Mouse (Mus musculus): ENCODE results near the gene Camk1. TPM values are rescaled to one million over a fixed set of nuclear protein-coding genes. Genes with fewer than 3 reads are reported as not detected.

The Camk1 gene
- polyA plus RNA-seq, 2 experiments from 2014 or later = 2.2 to 2.9 TPM

- ATAC-seq = no peak
These were observed 41.5 kb downstream of the Camk1 start for GRCm38 (mm10) chr6:113302258-113302657.

- ATAC-seq = no peak
These were observed 42.4 kb downstream of the Camk1 start for GRCm38 (mm10) chr6:113301350-113301749.

DNA sequence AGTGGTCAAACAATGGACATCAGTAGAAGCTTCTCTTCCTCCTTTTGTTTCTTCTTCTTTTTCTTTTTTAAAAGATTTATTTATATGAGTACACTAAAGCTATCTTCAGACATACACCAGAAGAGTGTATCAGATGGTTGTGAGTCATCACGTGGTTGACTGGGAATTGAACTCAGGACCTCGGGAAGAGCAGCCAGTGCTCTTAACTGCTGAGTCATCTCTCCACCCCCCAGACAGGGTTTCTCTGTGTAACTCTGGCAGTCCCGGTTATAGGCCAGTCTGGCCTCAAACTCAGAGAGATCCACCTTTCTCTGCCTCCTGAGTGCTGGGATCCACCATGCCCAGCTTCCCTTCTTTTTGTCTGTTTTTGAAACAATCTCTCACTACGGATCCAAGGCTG lies 47.1 kb downstream of the Camk1 start:
- no peak for ATAC-seq

- no peak for ATAC-seq
These were observed 47.7 kb downstream of the Camk1 start for GRCm38 (mm10) chr6:113296046-113296445.

DNA sequence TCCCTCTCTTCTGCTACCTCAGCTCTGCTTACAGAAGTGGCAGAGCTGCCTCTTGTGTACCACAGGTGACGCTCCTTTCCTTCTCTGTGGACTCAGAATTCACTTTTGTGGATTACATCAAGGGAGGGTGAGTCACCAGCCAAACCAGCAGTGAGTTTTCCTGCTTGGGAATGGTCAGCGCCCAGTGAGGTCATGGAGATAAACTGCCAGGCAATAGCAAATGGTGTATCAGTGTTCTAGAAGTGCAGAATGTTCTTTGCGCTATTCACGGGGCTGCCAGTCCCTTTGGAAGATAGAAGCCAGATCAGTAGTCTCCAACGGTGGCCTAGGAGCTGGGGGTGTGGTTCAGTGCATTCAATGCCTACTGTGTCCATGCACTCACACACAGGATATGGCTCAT lies 50.8 kb downstream of the Camk1 start:
- no peak for ATAC-seq

DNA sequence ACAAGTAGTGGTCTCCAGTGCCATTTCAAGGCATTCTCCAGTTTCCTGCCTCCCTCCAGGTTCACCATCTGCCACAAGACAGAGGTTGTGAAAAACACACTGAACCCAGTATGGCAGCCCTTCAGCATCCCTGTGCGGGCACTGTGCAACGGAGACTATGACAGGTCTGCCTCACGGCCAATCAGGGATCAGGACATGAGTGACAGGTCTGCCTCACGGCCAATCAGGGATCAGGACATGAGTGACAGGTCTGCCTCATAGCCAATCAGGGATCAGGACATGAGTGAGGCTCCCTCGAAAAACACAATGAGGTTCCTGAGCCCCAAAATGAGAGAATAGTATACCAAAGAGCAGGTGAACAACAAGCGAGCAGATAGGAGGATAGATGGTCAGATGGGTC lies 53.4 kb downstream of the Camk1 start:
- no peak for ATAC-seq

- no peak for ATAC-seq
These were observed 54.4 kb downstream of the Camk1 start for GRCm38 (mm10) chr6:113289346-113289745.

GRCm38 (mm10) chr6:113287236-113287635 lies 56.5 kb downstream of the Camk1 start:
- no peak for ATAC-seq

- no peak for ATAC-seq
These were observed 57.5 kb downstream of the Camk1 start for GRCm38 (mm10) chr6:113286316-113286715.

- no peak for ATAC-seq
These were observed 58.9 kb downstream of the Camk1 start for GRCm38 (mm10) chr6:113284931-113285330.

Other genes starting within 250 kb of the Camk1 start
- gene Lhfpl4, start 148.6 kb downstream of the Camk1 start, polyA plus RNA-seq (2017; shearing (Covaris generic)) = under 1 TPM in 1 of 2 experiments, not detected in 1; 0.90 TPM
- gene Mtmr14, start 106.1 kb downstream of the Camk1 start, polyA plus RNA-seq (2017; shearing (Covaris generic)) = 10 to 100 TPM; 20.6 to 25.6 TPM
- under 1 TPM; 0.23 to 0.28 TPM for gene Cpne9, start 61.7 kb downstream of the Camk1 start, polyA plus RNA-seq (2017; shearing (Covaris generic))
- gene Brpf1, start 36.8 kb downstream of the Camk1 start, polyA plus RNA-seq (2017; shearing (Covaris generic)) = 10 to 100 TPM; 11.7 to 12.0 TPM
- gene Ogg1, start 17.0 kb downstream of the Camk1 start, polyA plus RNA-seq (2017; shearing (Covaris generic)) = 10 to 100 TPM; 15.9 to 26.2 TPM
- 10 to 100 TPM; 39.2 to 47.5 TPM for gene Tada3, start 33.9 kb upstream of the Camk1 start, polyA plus RNA-seq (2017; shearing (Covaris generic))
- gene Arpc4, start 34.1 kb upstream of the Camk1 start, polyA plus RNA-seq (2017; shearing (Covaris generic)) = 100 to 1,000 TPM; 574 to 794 TPM
- gene Ttll3, start 45.3 kb upstream of the Camk1 start, polyA plus RNA-seq (2017; shearing (Covaris generic)) = 10 to 100 TPM; 22.7 to 24.0 TPM
- gene Rpusd3, start 75.4 kb upstream of the Camk1 start, polyA plus RNA-seq (2017; shearing (Covaris generic)) = 10 to 100 TPM in 1 of 2 experiments, 1 to 10 TPM in 1; 9.8 to 10.2 TPM
- not detected for gene Cidec, start 91.8 kb upstream of the Camk1 start, polyA plus RNA-seq (2017; shearing (Covaris generic))
- 10 to 100 TPM; 54.9 to 66.3 TPM for gene Jagn1, start 98.6 kb upstream of the Camk1 start, polyA plus RNA-seq (2017; shearing (Covaris generic))
- gene Il17re, start 114.5 kb upstream of the Camk1 start, polyA plus RNA-seq (2017; shearing (Covaris generic)) = 1 to 10 TPM in 1 of 2 experiments, not detected in 1; 1.2 TPM
- not detected for gene Il17rc, start 127.4 kb upstream of the Camk1 start, polyA plus RNA-seq (2017; shearing (Covaris generic))
- gene Creld1, start 139.3 kb upstream of the Camk1 start, polyA plus RNA-seq (2017; shearing (Covaris generic)) = 1 to 10 TPM; 7.3 to 8.4 TPM
- not detected for gene Prrt3, start 157.9 kb upstream of the Camk1 start, polyA plus RNA-seq (2017; shearing (Covaris generic))
- gene Emc3, start 187.7 kb upstream of the Camk1 start, polyA plus RNA-seq (2017; shearing (Covaris generic)) = 10 to 100 TPM; 56.2 to 68.2 TPM
- gene Fancd2, start 187.7 kb upstream of the Camk1 start, polyA plus RNA-seq (2017; shearing (Covaris generic)) = 1 to 10 TPM; 2.0 to 3.2 TPM

Data from CD4-positive, CD25-positive, alpha-beta regulatory T cell, adult 4 months (primary cell).